ENCODE assay signal across 22 mouse cellular contexts in the genomic region with DNA sequence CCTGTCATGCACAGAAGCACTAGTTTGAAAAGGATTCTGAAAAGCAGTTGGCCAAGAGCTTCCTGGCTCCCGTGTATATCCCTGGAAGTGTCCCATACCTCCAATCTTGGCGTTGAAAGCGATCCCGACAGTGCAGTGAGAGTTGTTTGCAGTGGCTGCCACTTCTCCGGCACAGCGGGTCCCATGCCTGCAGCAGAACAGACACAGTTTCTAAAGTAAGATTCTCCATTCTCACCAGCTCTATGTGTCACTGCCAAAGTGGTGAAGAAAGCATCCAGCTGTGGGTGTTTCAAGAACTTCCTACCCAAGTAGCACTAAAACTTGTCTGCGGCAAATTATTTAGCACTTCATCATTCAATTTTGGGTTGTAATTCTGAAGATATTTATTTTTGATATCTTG.
A peak's percentile ranks its signal among the peaks of the same experiment; 100 is the strongest.
DNase-seq lines count a peak whose midpoint lies in the region; ATAC-seq lines count a peak whose summit lies in the region.
"Had no signal": no experiment of that assay in that cellular context is flagged by ENCODE, and none has a peak within 500 bp of the region (broad histone marks: within the 10 kb centered on the region; RNA-seq: fewer than 3 reads in every experiment).

No protein-coding gene starts in this region.

- no peak for ATAC-seq in inflammation-experienced regulatory T-cells, adult 6 months
- ATAC-seq: activated CD4-positive, CD25-positive, alpha-beta regulatory T cell, adult 4 months; forebrain, postnatal 0 days; hindbrain, embryonic 16.5 days; intestine, postnatal 0 days had no signal

- peak; percentile 5 to 27 for DNase-seq in cerebellum, postnatal 14 days
- DNase-seq in cerebellum, adult 8-10 months = no peak
- peak; percentile 26 to 31 for DNase-seq in right cerebral cortex, postnatal 10 days (ENCODE audit: low spot score in 2 of 2)
- DNase-seq in right cerebral cortex, postnatal 25 days = no peak
- peak; percentile 44 for DNase-seq in lung, postnatal 10 days
- DNase-seq in yolk sac, embryonic 10.5 days (ENCODE audit: low spot score) = no peak
- no peak for DNase-seq in urinary bladder, adult 18-20 months (ENCODE audit: low spot score in 2 of 2)
- DNase-seq: adrenal gland, postnatal 10 days; cerebellum, adult 11 months; cerebellum, postnatal 36 days; forebrain, postnatal 0 days; gastrocnemius, postnatal 14 days; heart, adult 2 months; heart, postnatal 4 days; kidney, postnatal 10 days; layer of hippocampus, postnatal 36 days; midbrain, embryonic 14.5 days; thymus, postnatal 25 days had no signal

Comparison
In these comparisons a context has a peak if more than half of its experiments do, and no peak if none do; other contexts are left out.
1. DNase-seq: peak in cerebellum, postnatal 14 days (2 of 2), right cerebral cortex, postnatal 10 days (2 of 2) and lung, postnatal 10 days (single experiment); none in cerebellum, adult 8-10 months (single experiment), right cerebral cortex, postnatal 25 days (single experiment), yolk sac, embryonic 10.5 days (single experiment) and urinary bladder, adult 18-20 months (0 of 2).